Mouse (Mus musculus): ENCODE results near the gene Dot1l. TPM values are rescaled to one million over a fixed set of nuclear protein-coding genes. Genes with fewer than 3 reads are reported as not detected.
"Not testable (repeated sequence)": the region's sequence is repeated elsewhere in the genome, so short reads cannot be mapped to it uniquely, and the experiment has no call there.

The Dot1l gene
- polyA plus RNA-seq, 1 experiment from 2014 or later, result 17.7 TPM

- not testable (repeated sequence) for H3K27ac ChIP-seq (ENCODE audit: low read length); H3K4me3 ChIP-seq (ENCODE audit: low read depth, low read length); H3K9me3 ChIP-seq (replicated peaks; ENCODE audit: control insufficient read depth, low read length, poor library complexity, severe bottlenecking); H3K9ac ChIP-seq (ENCODE audit: low read depth, low read length); ATAC-seq; H3K27me3 ChIP-seq (ENCODE audit: control insufficient read depth, insufficient read depth, low read depth, low read length); H3K36me3 ChIP-seq (ENCODE audit: control insufficient read depth, insufficient read depth, low read length)
- Histone ChIP-seq H3K4me1 (ENCODE audit: control insufficient read depth, insufficient read depth, low read length) (peaks cover 20% of the 10 kb centered on the region), H3K4me2 (ENCODE audit: low read length) (peak overlapping the region; percentile 91)
- 89% methylated on average over 9 of the region's 9 CpGs for WGBS
Observed at GRCm38 (mm10) chr10:80828587-80828986, 73.6 kb downstream of the Dot1l start.

- 71% methylated on average over 1 of the region's 1 CpGs for WGBS
- H3K36me3 ChIP-seq (ENCODE audit: control insufficient read depth, insufficient read depth, low read length), result peaks cover 14% of the 10 kb centered on the region
Observed at GRCm38 (mm10) chr10:80829359-80830278, 74.6 kb downstream of the Dot1l start.

GRCm38 (mm10) chr10:80831136-80831535, 76.1 kb downstream of the Dot1l start:
- no peak overlapping the region for H3K4me3 ChIP-seq (ENCODE audit: low read depth, low read length)
- no peak overlapping the region for H3K9ac ChIP-seq (ENCODE audit: low read depth, low read length)
- no peak for ATAC-seq
- H3K4me1 ChIP-seq (ENCODE audit: control insufficient read depth, insufficient read depth, low read length), result peaks cover 20% of the 10 kb centered on the region
- H3K36me3 ChIP-seq (ENCODE audit: control insufficient read depth, insufficient read depth, low read length), result peaks cover 21% of the 10 kb centered on the region
- H3K4me2 ChIP-seq (ENCODE audit: low read length), result no peak overlapping the region
- H3K27me3 ChIP-seq (ENCODE audit: control insufficient read depth, insufficient read depth, low read depth, low read length), result peaks cover 20% of the 10 kb centered on the region
- 7% methylated on average over 9 of the region's 9 CpGs for WGBS
- no peaks in the 10 kb centered on the region for H3K9me3 ChIP-seq (replicated peaks; ENCODE audit: control insufficient read depth, low read length, poor library complexity, severe bottlenecking)
- H3K27ac ChIP-seq (ENCODE audit: low read length), result no peak overlapping the region

More at GRCm38 (mm10) chr10:80829359-80830278, 74.6 kb downstream of the Dot1l start:
- ATAC-seq, result no peak
- Histone ChIP-seq H3K27ac (ENCODE audit: low read length) (no peak overlapping the region), H3K9me3 (replicated peaks; ENCODE audit: control insufficient read depth, low read length, poor library complexity, severe bottlenecking) (no peaks in the 10 kb centered on the region), H3K27me3 (ENCODE audit: control insufficient read depth, insufficient read depth, low read depth, low read length) (peaks cover 7% of the 10 kb centered on the region), H3K4me1 (ENCODE audit: control insufficient read depth, insufficient read depth, low read length) (peaks cover 20% of the 10 kb centered on the region), H3K4me2 (ENCODE audit: low read length) (no peak overlapping the region), H3K4me3 (ENCODE audit: low read depth, low read length) (no peak overlapping the region), H3K9ac (ENCODE audit: low read depth, low read length) (no peak overlapping the region)

GRCm38 (mm10) chr10:80832818-80833217, 77.8 kb downstream of the Dot1l start:
- Histone ChIP-seq H3K4me3 (ENCODE audit: low read depth, low read length) (no peak overlapping the region), H3K36me3 (ENCODE audit: control insufficient read depth, insufficient read depth, low read length) (peaks cover 21% of the 10 kb centered on the region), H3K9ac (ENCODE audit: low read depth, low read length) (no peak overlapping the region), H3K4me2 (ENCODE audit: low read length) (no peak overlapping the region), H3K27me3 (ENCODE audit: control insufficient read depth, insufficient read depth, low read depth, low read length) (peaks cover 22% of the 10 kb centered on the region), H3K27ac (ENCODE audit: low read length) (no peak overlapping the region), H3K9me3 (replicated peaks; ENCODE audit: control insufficient read depth, low read length, poor library complexity, severe bottlenecking) (no peaks in the 10 kb centered on the region), H3K4me1 (ENCODE audit: control insufficient read depth, insufficient read depth, low read length) (peaks cover 15% of the 10 kb centered on the region)
- WGBS, result 33% methylated on average over 7 of the region's 7 CpGs
- ATAC-seq, result no peak

- H3K27ac ChIP-seq (ENCODE audit: low read length), result no peak overlapping the region
- peaks cover 11% of the 10 kb centered on the region for H3K36me3 ChIP-seq (ENCODE audit: control insufficient read depth, insufficient read depth, low read length)
- no peaks in the 10 kb centered on the region for H3K9me3 ChIP-seq (replicated peaks; ENCODE audit: control insufficient read depth, low read length, poor library complexity, severe bottlenecking)
- ATAC-seq, result no peak
- 55% methylated on average over 30 of the region's 30 CpGs for whole genome bisulfite sequencing
- no peak overlapping the region for H3K9ac ChIP-seq (ENCODE audit: low read depth, low read length)
- H3K4me2 ChIP-seq (ENCODE audit: low read length), result peak overlapping the region; percentile 18; the same call in 1 of the 2 replicates
- no peak overlapping the region for H3K4me3 ChIP-seq (ENCODE audit: low read depth, low read length)
- H3K27me3 ChIP-seq (ENCODE audit: control insufficient read depth, insufficient read depth, low read depth, low read length), result peaks cover 22% of the 10 kb centered on the region
- no peaks in the 10 kb centered on the region for H3K4me1 ChIP-seq (ENCODE audit: control insufficient read depth, insufficient read depth, low read length)
Observed at GRCm38 (mm10) chr10:80835617-80836016, 80.6 kb downstream of the Dot1l start.

- ATAC-seq, result no peak
- Histone ChIP-seq H3K4me2 (ENCODE audit: low read length) (no peak overlapping the region), H3K9me3 (replicated peaks; ENCODE audit: control insufficient read depth, low read length, poor library complexity, severe bottlenecking) (no peaks in the 10 kb centered on the region), H3K27me3 (ENCODE audit: control insufficient read depth, insufficient read depth, low read depth, low read length) (peaks cover 22% of the 10 kb centered on the region), H3K9ac (ENCODE audit: low read depth, low read length) (no peak overlapping the region), H3K27ac (ENCODE audit: low read length) (no peak overlapping the region), H3K4me1 (ENCODE audit: control insufficient read depth, insufficient read depth, low read length) (no peaks in the 10 kb centered on the region), H3K4me3 (ENCODE audit: low read depth, low read length) (no peak overlapping the region), H3K36me3 (ENCODE audit: control insufficient read depth, insufficient read depth, low read length) (peaks cover 11% of the 10 kb centered on the region)
- 44% methylated on average over 7 of the region's 7 CpGs for WGBS
Observed at GRCm38 (mm10) chr10:80836949-80837379, 82.0 kb downstream of the Dot1l start.

- Histone ChIP-seq H3K4me1 (ENCODE audit: control insufficient read depth, insufficient read depth, low read length) (no peaks in the 10 kb centered on the region), H3K4me3 (ENCODE audit: low read depth, low read length) (no peak overlapping the region), H3K27me3 (ENCODE audit: control insufficient read depth, insufficient read depth, low read depth, low read length) (peaks cover 27% of the 10 kb centered on the region), H3K36me3 (ENCODE audit: control insufficient read depth, insufficient read depth, low read length) (peaks cover 11% of the 10 kb centered on the region), H3K4me2 (ENCODE audit: low read length) (no peak overlapping the region), H3K9ac (ENCODE audit: low read depth, low read length) (no peak overlapping the region), H3K27ac (ENCODE audit: low read length) (no peak overlapping the region), H3K9me3 (replicated peaks; ENCODE audit: control insufficient read depth, low read length, poor library complexity, severe bottlenecking) (no peaks in the 10 kb centered on the region)
- WGBS, result 10% methylated on average over 2 of the region's 2 CpGs
- no peak for ATAC-seq
Observed at GRCm38 (mm10) chr10:80837827-80838226, 82.8 kb downstream of the Dot1l start.

- Histone ChIP-seq H3K4me2 (ENCODE audit: low read length) (no peak overlapping the region), H3K4me1 (ENCODE audit: control insufficient read depth, insufficient read depth, low read length) (no peaks in the 10 kb centered on the region; the same call in 1 of the 2 replicates), H3K9ac (ENCODE audit: low read depth, low read length) (no peak overlapping the region), H3K27me3 (ENCODE audit: control insufficient read depth, insufficient read depth, low read depth, low read length) (peaks cover 31% of the 10 kb centered on the region), H3K4me3 (ENCODE audit: low read depth, low read length) (no peak overlapping the region), H3K9me3 (replicated peaks; ENCODE audit: control insufficient read depth, low read length, poor library complexity, severe bottlenecking) (no peaks in the 10 kb centered on the region), H3K27ac (ENCODE audit: low read length) (no peak overlapping the region), H3K36me3 (ENCODE audit: control insufficient read depth, insufficient read depth, low read length) (peaks cover 11% of the 10 kb centered on the region)
- 53% methylated on average over 2 of the region's 2 CpGs for WGBS
- no peak for ATAC-seq
Observed at GRCm38 (mm10) chr10:80838346-80838912, 83.4 kb downstream of the Dot1l start.

- H3K4me1 ChIP-seq (ENCODE audit: control insufficient read depth, insufficient read depth, low read length), result peaks cover 6% of the 10 kb centered on the region; the same call in 1 of the 2 replicates
- 55% methylated on average over 6 of the region's 6 CpGs for WGBS
- no peak overlapping the region for H3K27ac ChIP-seq (ENCODE audit: low read length)
- H3K4me3 ChIP-seq (ENCODE audit: low read depth, low read length), result no peak overlapping the region
- peaks cover 4% of the 10 kb centered on the region; the same call in 1 of the 2 replicates for H3K36me3 ChIP-seq (ENCODE audit: control insufficient read depth, insufficient read depth, low read length)
- no peak for ATAC-seq
- no peaks in the 10 kb centered on the region for H3K9me3 ChIP-seq (replicated peaks; ENCODE audit: control insufficient read depth, low read length, poor library complexity, severe bottlenecking)
- no peak overlapping the region for H3K9ac ChIP-seq (ENCODE audit: low read depth, low read length)
- H3K27me3 ChIP-seq (ENCODE audit: control insufficient read depth, insufficient read depth, low read depth, low read length), result peaks cover 32% of the 10 kb centered on the region
- no peak overlapping the region for H3K4me2 ChIP-seq (ENCODE audit: low read length)
Observed at GRCm38 (mm10) chr10:80839848-80840247, 84.8 kb downstream of the Dot1l start.
